Mouse (Mus musculus) central nervous system, embryonic 11.5 days (tissue): Measurements from ENCODE around the gene Cc2d2a. TPM values are rescaled to one million over a fixed set of nuclear protein-coding genes. Genes with fewer than 3 reads are reported as not detected.

Source experiments
- polyA plus RNA-seq: library from polyadenylated mRNA; depleted of rRNA; stranded (reverse); fragments of >200 nt; gene quantifications from 2 replicates; pipeline ENCODE4 v1.2.3, GENCODE M21; 2012; rRNA removed

Cc2d2a gene
- polyA plus RNA-seq: 11.2 and 11.6 TPM in 2 replicates

GRCm38 (mm10) chr5:43661997-43662961, at the start of gene Cc2d2a:
Cc2d2a (plus strand) TSS chr5:43662346.

Other genes with a start within 250 kb of the Cc2d2a start
- 0.89 and 3.0 TPM in 2 replicates for gene C1qtnf7, start 146.8 kb upstream of the Cc2d2a start, polyA plus RNA-seq
- 0.05 and 0.06 TPM in 2 replicates for gene Bst1, start 156.5 kb downstream of the Cc2d2a start, polyA plus RNA-seq
- gene Fbxl5, start 159.3 kb downstream of the Cc2d2a start, polyA plus RNA-seq: 32.8 and 44.8 TPM in 2 replicates
- 2.6 and 6.3 TPM in 2 replicates for gene Cd38, start 206.2 kb downstream of the Cc2d2a start, polyA plus RNA-seq